Mouse (Mus musculus) lung, postnatal 0 days (tissue): ENCODE results near the gene Spata19.

Experiments used
- CTCF ChIP-seq: IDR thresholded peaks from 2 replicates; pipeline ENCODE4 v1.5.1; 2016; ENCODE audit warnings: antibody characterized with exemption, mild to moderate bottlenecking
- EP300 ChIP-seq: IDR thresholded peaks from 2 replicates; pipeline ENCODE4 v1.6.1; 2016; ENCODE audit warnings: antibody characterized with exemption, mild to moderate bottlenecking, control low read depth

GRCm38 (mm10) chr9:27401169-27401568 lies 4.6 kb downstream of the Spata19 start:
- TF ChIP-seq CTCF (no peak), EP300 (no peak)
